Mouse (Mus musculus) gastrocnemius, postnatal 25 days (tissue): ENCODE measurements around the gene Rlim. TPM values are rescaled to one million over a fixed set of nuclear protein-coding genes. Genes with fewer than 3 reads are reported as not detected.

Experiments used
- total RNA-seq, 2 experiments: library from RNA; stranded (reverse); gene quantifications; 1 replicate in 1 of 2; 2 replicates in 1 of 2; pipeline ENCODE4 v1.2.3; 2021

Rlim gene
- total RNA-seq, 2 experiments from 2014 or later = 13.6 to 15.1 TPM

Other genes with a start within 250 kb of the Rlim start
- 1 to 10 TPM; 3.1 to 4.4 TPM for gene Slc16a2, start 159.3 kb downstream of the Rlim start, total RNA-seq
- not detected for gene Nexmif, start 219.9 kb upstream of the Rlim start, total RNA-seq